Mouse (Mus musculus) lung, embryonic 16.5 days (tissue): Measurements from ENCODE around the gene Timm8a2. TPM values are rescaled to one million over a fixed set of nuclear protein-coding genes. Genes with fewer than 3 reads are reported as not detected.

Experiments
- ATAC-seq: fragments of 200-750 bp; cut with Nextera tagmentation; 2 replicates; pipeline ENCODE4 v1.8.0; 2017; ENCODE audit warnings: low read depth, mild to moderate bottlenecking, moderate library complexity
- H3K27ac ChIP-seq: fragments of 300-500 bp; sonication (generic); 2 replicates; pipeline ENCODE4 v1.5.1; 2014; ENCODE audit warnings: mild to moderate bottlenecking, control low read depth, low read length
- H3K27me3 ChIP-seq: fragments of 300-500 bp; sonication (generic); 2 replicates; pipeline ENCODE4 v1.6.1; 2014; ENCODE audit warnings: low read depth, low read length, mixed read lengths; ENCODE audit not compliant: control insufficient read depth, insufficient read depth
- H3K36me3 ChIP-seq: fragments of 300-500 bp; sonication (generic); 2 replicates; pipeline ENCODE4 v1.6.1; 2014; ENCODE audit warnings: low read length; ENCODE audit not compliant: control insufficient read depth, insufficient read depth
- H3K4me1 ChIP-seq: fragments of 300-500 bp; sonication (generic); replicated peaks from 2 replicates; pipeline ENCODE4 v1.6.1; 2014; ENCODE audit warnings: low read length, mixed read lengths; ENCODE audit not compliant: control insufficient read depth, insufficient read depth
- H3K4me2 ChIP-seq: fragments of 300-500 bp; sonication (generic); 2 replicates; pipeline ENCODE4 v1.6.1; 2014; ENCODE audit warnings: low read depth, low read length, control low read depth
- H3K4me3 ChIP-seq: fragments of 300-500 bp; sonication (generic); 2 replicates; pipeline ENCODE4 v1.5.1; 2014; ENCODE audit warnings: mild to moderate bottlenecking, low read length, control low read depth
- H3K9ac ChIP-seq: fragments of 300-500 bp; sonication (generic); 2 replicates; pipeline ENCODE4 v1.6.1; 2014; ENCODE audit warnings: low read length, control low read depth
- H3K9me3 ChIP-seq: fragments of 300-500 bp; sonication (generic); 2 replicates; pipeline ENCODE4 v1.6.1; 2016; ENCODE audit warnings: low read length; ENCODE audit not compliant: control insufficient read depth
- WGBS: fragments of 180-500 bp; shearing (Covaris S2); extraction: QIAGEN DNeasy Blood & Tissue Kit; methylation state at CpG from one replicate; pipeline ENCODE4 v1.1.7; 2014; 5-methylcytosine and 5-hydroxymethylcytosine counted together
- polyA plus RNA-seq: library from polyadenylated mRNA; unstranded; fragments of >200 nt; fragmentation: Nextera tagmentation; extraction: Ambion mirVana; gene quantifications from 2 replicates; pipeline ENCODE4 v1.2.1, GENCODE M21; 2015

The Timm8a2 gene
- not detected in 2 replicates for polyA plus RNA-seq

- Histone ChIP-seq H3K4me3 (no peak within 1 kb of the TSS), H3K9ac (no peak within 1 kb of the TSS), H3K36me3 (no peaks in the 10 kb centered on the region), H3K9me3 (peaks cover 3% of the 10 kb centered on the region; the same call in 1 of the 2 replicates), H3K27ac (no peak within 1 kb of the TSS), H3K4me2 (no peak within 1 kb of the TSS), H3K27me3 (no peaks in the 10 kb centered on the region), H3K4me1 (no peaks in the 10 kb centered on the region)
- 93% methylated on average over 13 of the region's 13 CpGs for WGBS
- no peak for ATAC-seq
Measured at GRCm38 (mm10) chr14:122034451-122034850, at the start of gene Timm8a2. Gene Timm8a2 (plus strand): TSS chr14:122034674.

- H3K4me2 ChIP-seq: no peak overlapping the region
- no peak overlapping the region for H3K27ac ChIP-seq
- no peak for ATAC-seq
- 70% methylated on average over 3 of the region's 3 CpGs for WGBS
- no peaks in the 10 kb centered on the region for H3K36me3 ChIP-seq
- peaks cover 12% of the 10 kb centered on the region for H3K4me1 ChIP-seq
- H3K27me3 ChIP-seq: no peaks in the 10 kb centered on the region
- no peak overlapping the region for H3K4me3 ChIP-seq
- no peaks in the 10 kb centered on the region for H3K9me3 ChIP-seq
- H3K9ac ChIP-seq: no peak overlapping the region
Measured at GRCm38 (mm10) chr14:121985477-121985876, 49.0 kb upstream of the Timm8a2 start.

- no peaks in the 10 kb centered on the region for H3K36me3 ChIP-seq
- H3K9ac ChIP-seq: no peak overlapping the region
- H3K27me3 ChIP-seq: no peaks in the 10 kb centered on the region
- H3K4me1 ChIP-seq: peaks cover 12% of the 10 kb centered on the region
- WGBS: 66% methylated on average over 6 of the region's 6 CpGs
- H3K27ac ChIP-seq: no peak overlapping the region
- H3K4me2 ChIP-seq: no peak overlapping the region
- no peak overlapping the region for H3K4me3 ChIP-seq
- no peaks in the 10 kb centered on the region for H3K9me3 ChIP-seq
- peak; percentile 59; the same call in 1 of the 2 replicates for ATAC-seq
Measured at GRCm38 (mm10) chr14:121986028-121986427, 48.4 kb upstream of the Timm8a2 start.

GRCm38 (mm10) chr14:121987287-121987686 lies 47.2 kb upstream of the Timm8a2 start:
- 84% methylated on average over 1 of the region's 1 CpGs for WGBS
- Histone ChIP-seq H3K9ac (no peak overlapping the region), H3K27me3 (no peaks in the 10 kb centered on the region), H3K36me3 (no peaks in the 10 kb centered on the region), H3K9me3 (no peaks in the 10 kb centered on the region), H3K4me1 (peaks cover 12% of the 10 kb centered on the region), H3K4me2 (no peak overlapping the region), H3K4me3 (no peak overlapping the region), H3K27ac (no peak overlapping the region)
- no peak for ATAC-seq

- Histone ChIP-seq H3K4me3 (no peak overlapping the region), H3K9me3 (no peaks in the 10 kb centered on the region), H3K36me3 (no peaks in the 10 kb centered on the region), H3K4me2 (no peak overlapping the region), H3K9ac (no peak overlapping the region), H3K27me3 (no peaks in the 10 kb centered on the region), H3K4me1 (peaks cover 10% of the 10 kb centered on the region), H3K27ac (no peak overlapping the region)
- 66% methylated on average over 4 of the region's 4 CpGs for WGBS
- ATAC-seq: no peak
Measured at GRCm38 (mm10) chr14:121987691-121988090, 46.8 kb upstream of the Timm8a2 start.

GRCm38 (mm10) chr14:121989331-121989730 lies 45.1 kb upstream of the Timm8a2 start:
- Histone ChIP-seq H3K9ac (no peak overlapping the region), H3K4me1 (0 out of 2 replicates have a peak, but pooled peaks cover 2% of the 10 kb centered on the region), H3K36me3 (peaks cover 4% of the 10 kb centered on the region; the same call in 1 of the 2 replicates), H3K9me3 (no peaks in the 10 kb centered on the region), H3K4me3 (no peak overlapping the region), H3K27ac (no peak overlapping the region), H3K27me3 (no peaks in the 10 kb centered on the region), H3K4me2 (no peak overlapping the region)
- no peak for ATAC-seq
- WGBS: 89% methylated on average over 3 of the region's 3 CpGs

GRCm38 (mm10) chr14:121989869-121990268 lies 44.6 kb upstream of the Timm8a2 start:
- 89% methylated on average over 3 of the region's 3 CpGs for WGBS
- no peaks in the 10 kb centered on the region for H3K27me3 ChIP-seq
- H3K9ac ChIP-seq: no peak overlapping the region
- H3K9me3 ChIP-seq: no peaks in the 10 kb centered on the region
- ATAC-seq: no peak
- no peak overlapping the region for H3K4me3 ChIP-seq
- H3K4me2 ChIP-seq: no peak overlapping the region
- H3K36me3 ChIP-seq: peaks cover 5% of the 10 kb centered on the region; the same call in 1 of the 2 replicates
- no peak overlapping the region for H3K27ac ChIP-seq
- H3K4me1 ChIP-seq: no peaks in the 10 kb centered on the region

- H3K4me1 ChIP-seq: no peaks in the 10 kb centered on the region
- no peak overlapping the region for H3K4me3 ChIP-seq
- no peaks in the 10 kb centered on the region for H3K27me3 ChIP-seq
- no peak overlapping the region for H3K27ac ChIP-seq
- ATAC-seq: no peak
- H3K4me2 ChIP-seq: no peak overlapping the region
- peaks cover 5% of the 10 kb centered on the region; the same call in 1 of the 2 replicates for H3K36me3 ChIP-seq
- H3K9ac ChIP-seq: no peak overlapping the region
- no peaks in the 10 kb centered on the region for H3K9me3 ChIP-seq
- WGBS: 74% methylated on average over 6 of the region's 6 CpGs
Measured at GRCm38 (mm10) chr14:121990897-121991296, 43.6 kb upstream of the Timm8a2 start.

- Histone ChIP-seq H3K27me3 (no peaks in the 10 kb centered on the region), H3K36me3 (peaks cover 5% of the 10 kb centered on the region; the same call in 1 of the 2 replicates), H3K9ac (no peak overlapping the region), H3K4me1 (no peaks in the 10 kb centered on the region), H3K4me2 (no peak overlapping the region), H3K9me3 (no peaks in the 10 kb centered on the region), H3K4me3 (no peak overlapping the region), H3K27ac (no peak overlapping the region)
- ATAC-seq: no peak
Measured at GRCm38 (mm10) chr14:121991921-121992320, 42.6 kb upstream of the Timm8a2 start.
